Mouse (Mus musculus) CD4-positive, CD25-positive, alpha-beta regulatory T cell, adult 9 weeks (primary cell): ENCODE results near the gene Usp13. TPM values are rescaled to one million over a fixed set of nuclear protein-coding genes. Genes with fewer than 3 reads are reported as not detected.

Experiments
- polyA plus RNA-seq: library from polyadenylated mRNA; unstranded; fragments of 100-300 nt; shearing (Covaris generic); gene quantifications from one replicate; pipeline ENCODE4 v1.2.1, GENCODE M21; 2017

The Usp13 gene
- not detected for polyA plus RNA-seq

GRCm38 (mm10) chr3:32817357-32818326 is at the start of gene Usp13:
Gene Usp13 (plus strand): TSS chr3:32817546.

Other genes with a start within 250 kb of the Usp13 start
- 11.4 TPM for gene Gnb4, start 201.0 kb upstream of the Usp13 start, polyA plus RNA-seq
- gene Actl6a, start 111.2 kb upstream of the Usp13 start, polyA plus RNA-seq, result 117 TPM
- 205 TPM for gene Ndufb5, start 80.6 kb upstream of the Usp13 start, polyA plus RNA-seq
- 27.0 TPM for gene Mrpl47, start 79.9 kb upstream of the Usp13 start, polyA plus RNA-seq